Mouse (Mus musculus) midbrain, embryonic 10.5 days (tissue): ENCODE results near the gene Gpc4. TPM values are rescaled to one million over a fixed set of nuclear protein-coding genes. Genes with fewer than 3 reads are reported as not detected.

Experiments
- DNase-seq: peaks from one replicate; pipeline ENCODE4 v3.0.0-alpha.2; 2017; ENCODE audit warnings: low spot score
- H3K27ac ChIP-seq: fragments of 300-500 bp; sonication (generic); replicated peaks from 2 replicates; pipeline ENCODE4 v1.5.1; 2016; ENCODE audit warnings: mild to moderate bottlenecking
- H3K27me3 ChIP-seq: fragments of 300-500 bp; sonication (generic); 2 replicates; pipeline ENCODE4 v1.6.1; 2016; ENCODE audit warnings: low read depth, mild to moderate bottlenecking; ENCODE audit not compliant: poor library complexity, severe bottlenecking
- H3K36me3 ChIP-seq: fragments of 300-500 bp; sonication (generic); 2 replicates; pipeline ENCODE4 v1.6.1; 2016; ENCODE audit warnings: mild to moderate bottlenecking, moderate library complexity
- H3K4me1 ChIP-seq: fragments of 300-500 bp; sonication (generic); 2 replicates; pipeline ENCODE4 v1.6.1; 2016
- H3K4me3 ChIP-seq: fragments of 300-500 bp; sonication (generic); 2 replicates; pipeline ENCODE4 v1.5.1; 2016; ENCODE audit warnings: mild to moderate bottlenecking, moderate library complexity
- H3K9me3 ChIP-seq: fragments of 300-500 bp; sonication (generic); replicated peaks from 2 replicates; pipeline ENCODE4 v1.6.1; 2016; ENCODE audit warnings: mild to moderate bottlenecking
- WGBS: fragments of 180-500 bp; shearing (Covaris S2); methylation state at CpG from one replicate; pipeline ENCODE4 v1.1.7; 2016; 5-methylcytosine and 5-hydroxymethylcytosine counted together
- polyA plus RNA-seq: library from polyadenylated mRNA; unstranded; fragments of >200 nt; fragmentation: Nextera tagmentation; extraction: Ambion mirVana; gene quantifications from 2 replicates; pipeline ENCODE4 v1.2.1, GENCODE M21; 2016

Gene Gpc4
- 26.3 and 27.1 TPM in 2 replicates for polyA plus RNA-seq

DNA sequence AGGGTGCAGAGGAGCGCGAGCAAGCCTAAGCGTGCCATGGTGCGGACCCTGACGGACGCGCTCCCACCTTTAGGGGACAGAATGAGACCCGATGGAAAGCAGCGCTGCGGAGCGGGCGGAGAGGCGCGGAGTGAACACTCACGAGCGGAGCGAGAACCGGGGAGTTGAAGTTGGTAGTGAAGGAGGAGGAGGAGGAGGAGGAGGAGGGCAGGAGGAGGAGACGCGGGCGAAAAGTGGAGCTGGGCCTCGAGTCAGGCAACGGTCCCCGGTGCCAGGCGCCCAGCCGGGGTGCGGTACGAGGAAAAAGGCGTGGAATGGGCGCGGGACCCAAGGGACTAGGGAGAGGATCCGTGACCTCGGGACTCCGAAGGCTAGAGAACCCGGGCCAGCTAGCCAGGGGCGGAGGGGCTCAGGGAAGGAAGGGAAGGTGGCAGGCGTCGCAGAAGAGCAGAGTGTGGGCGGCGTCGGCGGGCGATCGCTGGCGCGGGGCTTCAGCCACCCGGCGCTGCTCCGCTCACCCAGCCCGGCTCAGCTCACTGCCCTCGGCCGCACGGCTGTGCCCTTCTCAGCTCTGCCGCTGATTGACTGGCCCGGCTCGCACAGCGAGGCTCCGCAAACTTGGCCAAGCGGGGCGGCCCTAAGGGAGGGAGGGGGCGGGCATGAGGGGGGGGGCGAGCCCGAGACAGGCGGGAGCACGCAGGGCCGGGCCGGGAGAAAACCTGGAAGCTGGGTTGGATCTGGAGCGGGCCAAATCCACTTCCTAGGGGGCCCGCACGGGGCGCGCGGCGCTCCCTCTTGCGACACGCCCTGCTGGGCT lies at the start of gene Gpc4:
Gene Gpc4, minus strand, starts transcription at position 515 of the 817 bp plus-strand sequence.
- peak; percentile 77 for DNase-seq
- Histone ChIP-seq H3K9me3 (no peaks in the 10 kb centered on the region; the same call in 1 of the 2 replicates), H3K27me3 (peaks cover 54% of the 10 kb centered on the region), H3K4me1 (peaks cover 23% of the 10 kb centered on the region), H3K27ac (peak within 1 kb of the TSS; percentile 84), H3K36me3 (no peaks in the 10 kb centered on the region), H3K4me3 (peak within 1 kb of the TSS; percentile 62)
- 26% methylated on average over 67 of the region's 76 CpGs for WGBS

DNA sequence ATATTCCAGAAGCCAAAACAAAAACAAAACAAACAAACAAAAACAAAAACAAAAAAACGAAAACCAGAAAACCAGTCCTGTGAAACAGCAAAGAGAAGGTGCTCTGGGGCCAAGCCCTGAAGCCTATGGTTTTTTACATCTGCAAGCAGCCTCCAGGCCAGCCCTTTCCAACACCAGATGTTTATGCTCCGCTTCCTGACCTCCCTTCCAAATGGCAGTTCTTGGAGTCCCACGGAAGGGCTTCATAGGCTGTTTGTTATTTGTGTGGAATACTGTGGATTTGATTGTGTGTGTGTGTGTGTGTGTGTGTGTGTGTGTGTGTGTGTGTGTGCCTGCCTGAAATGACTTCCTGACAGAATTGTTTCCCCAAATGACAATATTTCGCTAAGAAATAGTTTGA lies 47.8 kb upstream of the Gpc4 start:
- H3K4me1 ChIP-seq, result no peaks in the 10 kb centered on the region
- H3K27me3 ChIP-seq, result 0 out of 2 replicates have a peak, but pooled peaks cover 23% of the 10 kb centered on the region
- no peaks in the 10 kb centered on the region for H3K9me3 ChIP-seq
- no peak overlapping the region for H3K4me3 ChIP-seq
- no peak overlapping the region for H3K27ac ChIP-seq
- no peak for DNase-seq
- WGBS, result 69% methylated on average over 4 of the region's 4 CpGs
- no peaks in the 10 kb centered on the region for H3K36me3 ChIP-seq

GRCm38 (mm10) chrX:52199836-52200235 lies 34.8 kb upstream of the Gpc4 start:
- Histone ChIP-seq H3K4me3 (no peak overlapping the region), H3K9me3 (no peaks in the 10 kb centered on the region), H3K36me3 (no peaks in the 10 kb centered on the region), H3K27me3 (peaks cover 24% of the 10 kb centered on the region), H3K4me1 (peaks cover 11% of the 10 kb centered on the region), H3K27ac (no peak overlapping the region)
- 17% methylated on average over 6 of the region's 6 CpGs for WGBS
- DNase-seq, result peak; percentile 13

DNA sequence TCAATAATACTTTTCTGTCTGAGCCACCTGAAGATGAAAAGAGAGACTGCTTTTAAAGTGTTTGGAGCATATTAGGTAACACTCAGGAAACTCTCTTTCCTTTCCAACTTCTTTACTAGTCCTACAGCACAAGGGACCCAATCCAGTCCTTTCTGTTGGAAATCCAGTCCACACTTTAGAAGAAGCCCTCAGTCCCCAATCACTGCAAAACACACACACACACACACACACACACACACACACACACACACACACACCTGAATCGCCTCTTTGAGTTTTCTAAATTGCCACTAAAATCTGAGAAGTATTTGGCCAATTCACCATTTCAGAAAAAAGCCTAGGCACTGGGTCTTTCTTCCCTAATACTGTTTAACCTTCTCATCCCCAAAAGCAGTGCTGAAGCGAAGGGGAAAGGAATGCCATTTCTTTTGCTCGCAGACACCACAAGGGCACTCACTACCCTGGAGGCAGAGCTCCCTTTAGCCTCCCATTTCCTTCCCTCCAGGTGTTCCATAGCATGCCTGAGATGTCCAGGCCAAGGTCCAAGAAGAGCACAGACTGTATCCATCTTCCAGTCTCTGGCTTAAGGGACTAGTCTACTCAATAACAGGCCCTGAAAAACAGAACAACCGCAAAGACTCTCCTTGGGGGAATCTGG lies 28.4 kb upstream of the Gpc4 start:
- no peak overlapping the region for H3K4me3 ChIP-seq
- H3K27ac ChIP-seq, result no peak overlapping the region
- DNase-seq, result peak; percentile 19
- no peaks in the 10 kb centered on the region for H3K36me3 ChIP-seq
- 32% methylated on average over 4 of the region's 4 CpGs for WGBS
- H3K27me3 ChIP-seq, result peaks cover 35% of the 10 kb centered on the region
- H3K4me1 ChIP-seq, result peaks cover 13% of the 10 kb centered on the region
- no peaks in the 10 kb centered on the region for H3K9me3 ChIP-seq

GRCm38 (mm10) chrX:52189094-52189493 lies 24.0 kb upstream of the Gpc4 start:
- Histone ChIP-seq H3K4me1 (peaks cover 16% of the 10 kb centered on the region), H3K9me3 (no peaks in the 10 kb centered on the region), H3K36me3 (no peaks in the 10 kb centered on the region), H3K27ac (no peak overlapping the region), H3K4me3 (no peak overlapping the region), H3K27me3 (peaks cover 69% of the 10 kb centered on the region)
- WGBS, result 23% methylated on average over 4 of the region's 4 CpGs
- DNase-seq, result no peak

GRCm38 (mm10) chrX:52183551-52184442 lies 18.7 kb upstream of the Gpc4 start:
- H3K27ac ChIP-seq, result no peak overlapping the region
- H3K36me3 ChIP-seq, result no peaks in the 10 kb centered on the region
- DNase-seq, result no peak
- H3K27me3 ChIP-seq, result peaks cover 68% of the 10 kb centered on the region
- H3K9me3 ChIP-seq, result no peaks in the 10 kb centered on the region
- 33% methylated on average over 5 of the region's 5 CpGs for WGBS
- peaks cover 9% of the 10 kb centered on the region for H3K4me1 ChIP-seq
- H3K4me3 ChIP-seq, result no peak overlapping the region

DNA sequence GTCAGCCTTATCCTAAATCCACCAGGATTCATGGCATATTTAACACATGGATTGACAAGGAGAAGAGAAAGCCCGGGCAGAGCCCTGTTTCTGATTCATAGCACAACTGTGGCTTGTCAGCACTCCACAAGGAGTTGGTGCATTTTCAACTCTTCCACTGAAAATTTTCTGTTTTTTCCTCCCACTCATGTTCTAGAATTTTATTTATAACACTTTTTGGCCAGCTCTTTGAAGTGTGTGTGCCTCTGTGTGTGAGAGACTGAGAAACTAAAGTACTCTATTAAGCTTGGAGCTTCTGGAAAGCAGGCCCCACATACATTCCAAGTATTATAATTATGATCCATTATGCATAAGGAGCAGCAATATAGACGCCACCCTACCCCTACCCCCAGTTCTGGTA lies 16.3 kb upstream of the Gpc4 start:
- H3K27ac ChIP-seq, result no peak overlapping the region
- 73% methylated on average over 2 of the region's 2 CpGs for WGBS
- H3K27me3 ChIP-seq, result peaks cover 49% of the 10 kb centered on the region

GRCm38 (mm10) chrX:52177067-52177466 lies 12.0 kb upstream of the Gpc4 start:
- Histone ChIP-seq H3K27ac (no peak overlapping the region), H3K9me3 (no peaks in the 10 kb centered on the region), H3K27me3 (peaks cover 22% of the 10 kb centered on the region), H3K36me3 (no peaks in the 10 kb centered on the region), H3K4me1 (no peaks in the 10 kb centered on the region), H3K4me3 (no peak overlapping the region)
- 83% methylated on average over 4 of the region's 4 CpGs for WGBS
- no peak for DNase-seq

More for the DNA sequence above, 16.3 kb upstream of the Gpc4 start:
- Histone ChIP-seq H3K9me3 (no peaks in the 10 kb centered on the region), H3K36me3 (no peaks in the 10 kb centered on the region), H3K4me3 (no peak overlapping the region), H3K4me1 (peaks cover 6% of the 10 kb centered on the region; the same call in 1 of the 2 replicates)
- no peak for DNase-seq

- DNase-seq, result no peak
- peaks cover 14% of the 10 kb centered on the region for H3K4me1 ChIP-seq
- H3K27me3 ChIP-seq, result peaks cover 49% of the 10 kb centered on the region
- 56% methylated on average over 6 of the region's 6 CpGs for WGBS
- no peak overlapping the region for H3K27ac ChIP-seq
- no peak overlapping the region for H3K4me3 ChIP-seq
- no peaks in the 10 kb centered on the region; the same call in 1 of the 2 replicates for H3K9me3 ChIP-seq
- H3K36me3 ChIP-seq, result no peaks in the 10 kb centered on the region
Measured at GRCm38 (mm10) chrX:52167519-52168244, 2.6 kb upstream of the Gpc4 start.

- 29% methylated on average over 5 of the region's 7 CpGs for WGBS
- Histone ChIP-seq H3K36me3 (no peaks in the 10 kb centered on the region), H3K4me1 (peaks cover 23% of the 10 kb centered on the region), H3K9me3 (no peaks in the 10 kb centered on the region; the same call in 1 of the 2 replicates), H3K4me3 (peak overlapping the region; percentile 62), H3K27me3 (peaks cover 54% of the 10 kb centered on the region), H3K27ac (peak overlapping the region; percentile 84)
- DNase-seq, result no peak
Measured at GRCm38 (mm10) chrX:52165555-52165938, 495 bp upstream of the Gpc4 start.

- DNase-seq, result peak; percentile 26
- Histone ChIP-seq H3K9me3 (no peaks in the 10 kb centered on the region; the same call in 1 of the 2 replicates), H3K27me3 (peaks cover 54% of the 10 kb centered on the region), H3K4me3 (peak overlapping the region; percentile 62), H3K4me1 (peaks cover 23% of the 10 kb centered on the region), H3K36me3 (no peaks in the 10 kb centered on the region), H3K27ac (peak overlapping the region; percentile 84)
- WGBS, result 21% methylated on average over 43 of the region's 44 CpGs
Measured at GRCm38 (mm10) chrX:52164134-52164737, 816 bp downstream of the Gpc4 start.
